Mouse (Mus musculus): ENCODE results near the gene Tmprss6.

- TF ChIP-seq E2F4 (IDR thresholded peaks at IDR 0.05; ENCODE audit: insufficient read depth) (no peak), POLR2A (IDR thresholded peaks at IDR 0.05; ENCODE audit: insufficient read length, low read depth) (no peak)
Observed at GRCm38 (mm10) chr15:78467570-78467969, 864 bp downstream of the Tmprss6 start.
